Mouse (Mus musculus) hindlimb bud, embryonic 11.5 days (tissue): Measurements from ENCODE around the gene Gm3532.
"Not testable (repeated sequence)": the region's sequence is repeated elsewhere in the genome, so short reads cannot be mapped to it uniquely, and the experiment has no call there.

Experiments used
- DNase-seq: peaks from one replicate; pipeline ENCODE4 v3.0.0-alpha.2; 2012; ENCODE audit warnings: low read depth, low spot score; ENCODE audit errors: extremely low spot score

Gene Gm3532

DNA sequence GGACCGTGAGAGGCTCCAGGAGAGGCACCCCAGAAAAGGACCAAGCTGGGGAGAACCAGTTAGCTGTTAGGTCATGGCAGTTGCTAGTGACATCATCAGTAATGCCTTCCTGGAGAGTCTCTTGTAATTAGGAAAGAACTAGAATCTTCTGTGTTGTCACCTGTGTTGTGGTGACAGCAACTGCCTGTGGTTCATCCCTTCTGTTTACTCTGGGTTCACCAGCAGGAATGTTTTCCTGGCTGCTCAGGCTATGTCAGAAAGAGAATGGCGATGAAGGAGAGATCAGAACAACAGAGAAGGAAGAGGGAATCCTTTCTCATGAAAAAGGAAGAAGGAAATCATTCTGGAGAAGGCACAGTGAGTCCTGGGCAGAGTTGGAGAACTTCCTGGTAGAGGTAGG is at the start of gene Gm3532:
Gm3532 (plus strand) TSS at position 301 of the 400 bp plus-strand sequence.
- not testable (repeated sequence) for DNase-seq

DNA sequence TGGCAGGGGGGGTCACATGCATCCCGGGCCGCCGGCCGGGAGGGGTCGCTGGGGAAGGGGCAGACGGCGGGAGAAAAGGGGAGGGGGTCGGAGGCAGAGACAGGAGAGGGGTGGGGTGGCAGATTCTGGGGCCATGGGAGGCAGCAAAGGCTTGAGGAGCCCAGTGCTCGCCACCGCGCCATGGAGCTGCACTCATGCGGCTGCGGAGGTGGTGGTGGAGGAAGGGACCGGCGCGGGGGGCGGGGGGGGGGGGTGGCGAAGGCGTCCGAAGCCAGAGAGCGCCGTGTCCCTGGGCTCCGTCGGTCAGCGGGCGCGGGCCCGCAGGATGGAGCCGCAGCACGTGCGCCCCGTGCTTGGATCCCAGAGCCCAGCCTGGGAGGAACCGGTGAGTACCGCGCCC is 36.9 kb upstream of the Gm3532 start, which contains the start of gene Gm3488:
Gm3488 (plus strand) TSS at position 301 of the 400 bp plus-strand sequence.
- not testable (repeated sequence) for DNase-seq
